Mouse (Mus musculus) macrophage (primary cell): ENCODE measurements around the gene Hbq1a. TPM values are rescaled to one million over a fixed set of nuclear protein-coding genes. Genes with fewer than 3 reads are reported as not detected.
"Not testable (repeated sequence)": the region's sequence is repeated elsewhere in the genome, so short reads cannot be mapped to it uniquely, and the experiment has no call there.

Source experiments
- H3K27ac ChIP-seq: fragments of 350-480 bp; formaldehyde crosslinking; 2 replicates; pipeline ENCODE4 v1.9.0; 2021
- H3K36me3 ChIP-seq: fragments of 350-480 bp; formaldehyde crosslinking; 2 replicates; pipeline ENCODE4 v1.9.0; 2021; ENCODE audit errors: inconsistent target
- H3K4me3 ChIP-seq: fragments of 350-480 bp; formaldehyde crosslinking; 2 replicates; pipeline ENCODE4 v1.9.0; 2021; ENCODE audit errors: inconsistent target
- H3K79me2 ChIP-seq: fragments of 350-480 bp; formaldehyde crosslinking; 2 replicates; pipeline ENCODE4 v1.9.0; 2021; ENCODE audit errors: inconsistent target
- WGBS: methylation state at CpG from one replicate; pipeline ENCODE4 v1.1.7; 2026; ENCODE audit warnings: inconsistent platforms; ENCODE audit not compliant: missing documents; 5-methylcytosine and 5-hydroxymethylcytosine counted together
- polyA plus RNA-seq: library from polyadenylated mRNA; stranded (reverse); fragments of 250-400 nt; gene quantifications from 3 replicates; pipeline ENCODE4 v1.2.4, GENCODE M21; 2018; ENCODE audit warnings: inconsistent platforms

The Hbq1a gene
- polyA plus RNA-seq, 1 experiment from 2014 or later, result not detected

DNA sequence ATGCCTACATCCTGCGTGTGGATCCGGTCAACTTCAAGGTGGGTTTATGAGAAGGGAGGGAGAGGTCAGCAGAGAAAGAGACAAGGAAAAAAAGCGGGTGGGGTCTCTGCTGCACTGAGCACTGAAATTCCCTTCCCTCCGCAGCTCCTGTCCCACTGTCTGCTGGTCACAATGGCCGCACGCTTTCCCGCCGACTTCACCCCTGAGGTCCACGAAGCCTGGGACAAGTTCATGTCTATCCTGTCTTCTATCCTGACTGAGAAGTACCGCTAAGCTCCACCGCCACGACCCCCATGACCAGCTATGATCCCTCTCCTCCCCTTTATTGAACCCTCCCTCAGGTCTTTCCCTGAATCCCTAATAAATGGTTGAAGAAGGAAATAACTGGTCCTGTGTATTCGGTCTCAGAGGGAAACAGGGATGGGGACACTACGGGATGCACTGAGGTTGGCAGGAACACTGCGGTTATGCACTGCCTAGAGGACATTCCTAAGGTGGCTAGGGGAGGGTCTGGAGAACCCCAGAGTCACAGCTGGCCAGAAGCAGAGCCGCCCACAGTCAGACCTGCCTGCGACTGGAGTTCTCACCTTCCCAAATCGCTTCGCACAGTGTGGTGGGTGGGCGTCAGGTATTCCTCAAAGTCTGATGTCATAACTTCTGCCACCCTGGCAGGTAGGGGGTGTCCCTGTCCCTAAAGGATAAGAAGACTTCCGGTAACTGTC is 22.0 kb upstream of the Hbq1a start:
- Histone ChIP-seq H3K36me3 (no peaks in the 10 kb centered on the region), H3K27ac (no peak overlapping the region), H3K79me2 (no peaks in the 10 kb centered on the region), H3K4me3 (no peak overlapping the region)
- WGBS, result 79% methylated on average over 21 of the region's 21 CpGs

DNA sequence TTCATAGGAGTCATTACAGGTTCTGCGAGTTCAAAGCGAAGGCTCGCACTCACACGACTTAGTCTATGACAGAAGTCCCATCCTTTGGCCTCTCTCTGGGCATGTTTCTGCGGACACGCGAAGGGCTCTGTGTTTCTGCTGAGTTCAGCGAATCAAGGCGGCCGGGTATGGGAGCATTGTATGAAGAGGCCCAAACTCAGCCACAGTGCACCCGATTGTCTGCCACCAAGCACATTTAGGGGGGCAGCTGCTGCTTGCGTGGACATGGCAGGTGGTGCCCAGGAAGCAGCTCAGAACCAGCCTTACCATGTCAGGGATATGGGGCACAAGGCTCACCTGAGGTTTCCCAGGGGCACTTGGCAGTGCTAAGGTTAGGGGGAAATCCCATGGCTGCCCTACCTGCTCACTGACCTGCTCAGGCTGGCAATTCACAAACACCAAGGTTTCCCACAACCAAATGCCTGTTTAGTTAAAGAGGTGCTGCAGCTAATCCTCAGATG is 21.4 kb upstream of the Hbq1a start:
- Histone ChIP-seq H3K4me3 (no peak overlapping the region), H3K36me3 (no peaks in the 10 kb centered on the region), H3K27ac (no peak overlapping the region), H3K79me2 (no peaks in the 10 kb centered on the region)
- 89% methylated on average over 12 of the region's 12 CpGs for WGBS

DNA sequence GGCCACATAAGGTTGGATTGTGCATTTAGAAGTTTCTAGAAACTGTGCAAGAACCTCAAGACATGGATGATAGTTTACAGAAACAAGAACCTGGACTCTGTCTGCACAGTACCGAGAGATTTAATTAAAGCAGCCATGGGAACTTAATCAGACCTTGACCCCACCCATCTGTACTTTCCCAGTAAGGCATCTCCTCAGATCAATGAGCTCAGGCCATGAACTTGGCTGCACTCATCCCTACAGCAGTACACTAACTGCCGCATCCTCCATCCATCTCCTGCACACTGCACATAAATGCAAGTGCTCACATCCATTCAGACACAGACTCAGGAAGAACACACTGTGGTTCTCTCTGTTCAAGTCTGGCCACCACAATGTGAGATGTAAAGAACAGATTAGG is 19.2 kb upstream of the Hbq1a start:
- Histone ChIP-seq H3K27ac (no peak overlapping the region), H3K79me2 (no peaks in the 10 kb centered on the region), H3K4me3 (no peak overlapping the region), H3K36me3 (no peaks in the 10 kb centered on the region)
- WGBS, result 97% methylated on average over 2 of the region's 2 CpGs

DNA sequence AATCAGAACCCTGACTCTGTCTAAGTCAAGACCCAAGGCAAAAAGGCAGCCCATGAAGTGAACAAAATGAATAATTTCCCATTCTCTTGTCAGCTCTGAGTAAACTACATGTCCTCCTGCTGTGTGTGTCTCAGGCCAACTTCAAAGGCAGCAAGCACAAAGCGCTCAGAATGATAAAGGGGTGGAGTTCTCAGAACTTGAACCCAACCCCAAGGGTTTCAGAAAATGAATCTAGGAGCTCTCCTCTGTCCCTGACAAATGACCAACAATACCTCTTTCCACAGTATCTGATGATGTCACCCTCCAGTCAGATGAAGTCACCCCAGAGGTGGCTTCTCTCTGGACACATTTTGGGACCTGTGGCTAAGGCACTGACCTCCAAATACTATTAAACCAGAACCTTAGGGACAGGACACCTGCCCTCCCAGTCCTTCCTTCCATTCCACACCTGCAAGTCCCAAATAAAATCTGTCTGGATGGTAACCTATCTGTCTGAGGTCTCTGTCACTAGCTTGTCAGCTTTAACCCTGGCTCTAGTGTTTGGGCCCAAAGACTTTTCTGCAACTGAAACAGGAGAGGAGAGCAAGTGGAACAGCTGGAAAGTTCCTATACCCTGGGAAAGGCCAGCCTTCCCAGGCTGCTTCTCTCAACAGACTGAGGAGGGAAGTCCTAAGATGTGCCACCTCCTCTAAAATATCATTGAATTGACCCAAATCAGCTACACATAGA is 18.3 kb upstream of the Hbq1a start:
- no peak overlapping the region for H3K27ac ChIP-seq
- H3K79me2 ChIP-seq, result no peaks in the 10 kb centered on the region
- no peak overlapping the region for H3K4me3 ChIP-seq
- 100% methylated on average over 1 of the region's 1 CpGs for WGBS
- no peaks in the 10 kb centered on the region for H3K36me3 ChIP-seq

DNA sequence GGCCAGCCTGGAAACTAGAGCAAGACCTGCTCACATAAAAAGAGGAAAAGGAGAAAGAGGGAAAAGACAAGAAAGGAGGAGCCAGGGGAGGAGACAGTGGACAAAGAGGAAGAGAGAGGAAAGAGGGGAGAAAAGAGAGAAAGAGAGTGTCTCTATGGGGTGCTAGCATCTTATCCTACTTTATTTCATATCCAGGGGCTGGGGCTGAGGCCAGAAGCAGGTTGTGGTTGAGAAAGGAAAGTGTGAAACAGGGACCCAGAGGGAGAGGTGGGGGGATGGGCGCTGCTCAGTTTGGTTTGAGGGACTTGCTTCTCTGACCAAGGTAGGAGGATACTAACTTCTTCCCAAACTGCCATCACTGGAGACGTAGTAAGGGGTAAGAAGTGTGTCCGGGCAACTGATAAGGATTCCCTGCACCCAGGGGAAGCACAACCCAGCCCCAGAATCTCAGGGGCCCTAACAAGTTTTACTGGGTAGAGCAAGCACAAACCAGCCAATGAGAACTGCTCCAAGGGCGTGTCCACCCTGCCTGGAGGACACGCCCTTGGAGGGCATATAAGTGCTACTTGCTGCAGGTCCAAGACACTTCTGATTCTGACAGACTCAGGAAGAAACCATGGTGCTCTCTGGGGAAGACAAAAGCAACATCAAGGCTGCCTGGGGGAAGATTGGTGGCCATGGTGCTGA is 16.6 kb upstream of the Hbq1a start, which contains the start of gene Hba-a1:
Gene Hba-a1 (plus strand): TSS at position 421 of the 687 bp plus-strand sequence.
- not testable (repeated sequence) for H3K36me3 ChIP-seq, H3K79me2 ChIP-seq, H3K4me3 ChIP-seq, H3K27ac ChIP-seq
- no CpG with 5 or more reads among the region's 5 CpGs for WGBS

DNA sequence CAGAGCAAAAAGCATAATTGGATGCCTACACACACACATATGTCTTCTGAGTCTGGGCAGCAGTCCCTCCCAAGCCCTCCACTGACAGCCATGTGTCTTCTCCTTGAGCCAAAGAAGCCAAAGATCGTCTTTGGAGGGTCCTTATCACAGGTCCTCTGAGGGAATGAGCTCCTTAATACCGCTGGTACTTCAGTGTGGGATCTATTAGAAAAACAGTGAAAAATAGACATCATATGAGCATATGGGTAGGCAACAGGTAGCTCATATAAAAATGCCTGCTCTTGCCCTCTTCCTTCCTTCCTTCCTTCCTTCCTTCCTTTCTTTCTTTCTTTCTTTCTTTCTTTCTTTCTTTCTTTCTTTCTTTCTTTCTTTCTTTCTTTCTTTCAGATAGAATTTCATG is 15.3 kb upstream of the Hbq1a start:
- H3K79me2 ChIP-seq, H3K36me3 ChIP-seq, H3K4me3 ChIP-seq, H3K27ac ChIP-seq: not testable (repeated sequence)
- 66% methylated on average over 2 of the region's 2 CpGs for WGBS

DNA sequence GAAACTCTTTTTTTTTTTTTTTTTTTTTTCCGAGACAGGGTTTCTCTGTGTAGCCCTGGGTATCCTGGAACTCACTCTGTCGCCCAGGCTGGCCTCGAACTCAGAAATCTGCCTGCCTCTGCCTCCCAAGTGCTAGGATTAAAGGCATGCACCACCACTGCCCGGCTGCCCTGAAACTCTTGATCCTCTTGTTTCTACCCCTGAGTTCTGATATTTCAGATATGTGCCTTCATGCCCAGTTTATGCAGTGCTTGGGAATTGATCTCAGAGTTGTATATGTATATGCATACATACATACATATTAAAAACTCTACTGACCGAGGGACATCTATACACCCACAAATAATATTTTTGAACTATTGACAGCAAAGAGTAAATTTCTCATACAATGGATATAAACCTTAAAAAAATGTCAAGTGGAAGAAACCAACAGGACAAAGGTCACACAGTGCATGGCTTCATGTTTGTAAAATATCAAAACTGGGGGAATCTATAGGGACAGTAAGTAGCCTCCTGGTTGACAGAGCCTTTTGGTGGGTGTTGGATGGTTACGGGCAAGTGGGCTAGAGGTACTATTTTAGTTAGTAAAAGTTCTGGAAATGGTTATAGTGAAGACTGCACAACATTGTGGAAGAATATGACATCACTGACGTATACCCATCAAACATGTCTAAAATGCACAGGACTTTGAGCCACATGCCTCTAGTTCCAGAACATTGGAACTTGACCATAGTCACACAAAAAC is 14.7 kb upstream of the Hbq1a start:
- Histone ChIP-seq H3K4me3 (no peak overlapping the region), H3K27ac (no peak overlapping the region), H3K79me2 (no peaks in the 10 kb centered on the region), H3K36me3 (no peaks in the 10 kb centered on the region)
- WGBS, result 87% methylated on average over 6 of the region's 7 CpGs

DNA sequence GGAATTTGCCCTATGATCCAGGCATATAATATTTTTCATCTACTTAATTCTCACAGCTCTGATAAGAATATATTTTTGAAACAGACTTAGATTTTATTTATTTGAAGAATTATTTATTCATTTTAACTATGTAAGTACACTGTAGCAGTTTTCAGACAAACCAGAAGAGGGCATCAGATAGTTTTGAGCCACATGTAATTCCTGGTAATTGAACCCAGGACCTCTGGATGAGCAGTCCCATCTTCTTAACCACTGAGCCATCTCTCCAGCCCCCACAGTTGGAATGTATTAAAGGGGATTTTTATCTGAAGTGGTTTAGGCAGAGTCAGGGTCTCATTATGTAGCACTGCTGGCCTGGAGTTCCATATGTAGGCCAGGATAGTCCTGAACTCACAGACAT is 14.0 kb upstream of the Hbq1a start:
- H3K79me2 ChIP-seq, H3K36me3 ChIP-seq, H3K27ac ChIP-seq, H3K4me3 ChIP-seq: not testable (repeated sequence)

DNA sequence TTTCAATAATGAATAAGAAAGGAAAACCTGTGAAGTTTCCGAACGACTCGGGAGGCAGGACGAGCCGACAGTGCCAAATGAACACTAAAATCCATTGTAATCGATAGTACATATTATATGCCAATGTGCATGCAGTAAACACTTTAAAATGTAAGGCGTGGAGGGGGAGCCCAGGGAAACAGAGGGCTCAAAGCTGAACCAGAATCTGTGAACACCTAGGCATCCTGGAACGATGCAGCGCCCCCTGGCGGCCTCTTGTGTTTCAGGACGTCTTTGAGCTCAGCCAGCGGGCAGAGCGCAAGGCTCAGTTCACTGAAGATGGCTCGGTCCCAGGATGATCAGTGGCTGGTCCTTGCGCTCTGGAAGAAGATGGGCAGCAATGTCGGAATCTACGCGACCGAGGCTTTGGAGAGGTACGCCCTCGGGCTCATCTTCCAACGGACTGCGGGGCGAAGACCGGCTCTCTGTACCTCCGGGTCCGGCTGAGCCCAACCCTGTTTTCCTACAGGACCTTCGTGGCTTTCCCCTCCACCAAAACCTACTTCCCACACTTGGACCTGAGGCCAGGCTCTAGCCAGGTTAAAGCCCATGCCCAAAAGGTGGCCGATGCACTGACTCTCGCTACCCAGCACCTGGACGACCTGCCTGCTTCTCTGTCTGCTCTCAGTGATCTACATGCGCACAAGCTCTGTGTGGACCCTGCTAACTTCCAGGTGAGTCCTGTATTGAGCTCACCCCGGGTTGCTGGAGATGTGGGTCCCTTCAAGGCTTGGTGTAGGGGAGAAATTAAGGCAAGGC is 13.0 kb upstream of the Hbq1a start, which contains the start of gene Hbq1b:
Gene Hbq1b (plus strand): TSS at position 271 of the 798 bp plus-strand sequence.
- H3K27ac ChIP-seq, H3K36me3 ChIP-seq, H3K4me3 ChIP-seq, H3K79me2 ChIP-seq: not testable (repeated sequence)
- 20% methylated on average over 29 of the region's 33 CpGs for WGBS

DNA sequence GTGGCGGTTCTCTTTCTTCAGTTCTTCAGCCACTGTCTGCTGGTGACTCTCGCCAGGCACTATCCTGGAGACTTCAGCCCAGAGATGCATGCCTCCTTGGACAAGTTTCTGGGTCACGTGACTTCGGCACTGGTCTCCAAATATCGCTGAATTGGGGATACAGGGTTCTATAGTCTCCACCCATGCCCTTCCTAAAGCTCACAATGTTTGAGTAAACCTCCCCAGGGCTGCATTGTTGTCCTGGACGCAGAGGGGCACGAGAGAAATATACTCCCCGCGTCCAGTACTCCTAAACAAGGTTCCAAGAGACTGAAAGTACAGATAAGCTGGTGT is 12.4 kb upstream of the Hbq1a start:
- Histone ChIP-seq H3K79me2 (no peaks in the 10 kb centered on the region), H3K4me3 (no peak overlapping the region), H3K27ac (no peak overlapping the region), H3K36me3 (no peaks in the 10 kb centered on the region)
- WGBS, result 74% methylated on average over 9 of the region's 9 CpGs

DNA sequence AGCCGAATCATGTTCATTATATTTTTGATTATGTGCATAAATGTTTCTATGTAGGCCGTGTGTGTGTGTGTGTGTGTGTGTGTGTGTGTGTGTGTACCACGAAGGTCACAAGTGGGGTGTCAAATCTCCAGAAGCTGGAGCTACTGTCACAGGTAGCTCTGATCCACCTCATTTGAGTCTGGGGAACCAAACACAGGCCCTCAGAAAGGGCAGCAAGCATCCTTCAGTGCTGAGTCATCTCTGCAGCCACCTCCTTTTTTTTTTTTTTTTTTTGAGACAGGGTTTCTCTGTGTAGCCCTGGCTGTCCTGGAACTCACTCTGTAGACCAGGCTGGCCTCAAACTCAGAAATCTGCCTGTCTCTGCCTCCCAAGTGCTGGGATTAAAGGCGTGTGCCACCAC is 7.0 kb upstream of the Hbq1a start:
- H3K27ac ChIP-seq, H3K36me3 ChIP-seq, H3K79me2 ChIP-seq, H3K4me3 ChIP-seq: not testable (repeated sequence)
- WGBS, result 90% methylated on average over 3 of the region's 4 CpGs

DNA sequence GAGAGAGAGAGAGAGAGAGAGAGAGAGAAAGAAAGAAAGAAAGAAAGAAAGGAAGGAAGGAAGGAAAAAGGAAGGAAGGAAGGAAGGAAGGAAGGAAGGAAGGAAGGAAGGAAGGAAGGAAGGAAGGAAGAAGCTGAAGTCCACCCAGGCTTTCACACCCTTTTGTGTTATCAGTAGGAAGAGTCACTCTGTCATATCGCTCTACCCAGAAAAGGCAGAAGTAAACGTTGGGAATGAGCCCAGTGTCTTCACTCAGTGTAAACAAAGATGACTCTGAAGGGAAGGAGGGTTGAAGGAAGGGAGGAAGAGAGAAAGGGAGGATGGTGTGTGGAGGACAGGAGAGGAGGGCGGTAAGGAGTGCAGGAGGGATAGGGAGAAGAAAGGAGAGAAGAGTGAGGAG is 6.4 kb upstream of the Hbq1a start:
- H3K79me2 ChIP-seq, H3K27ac ChIP-seq, H3K36me3 ChIP-seq, H3K4me3 ChIP-seq: not testable (repeated sequence)
- 60% methylated on average over 3 of the region's 3 CpGs for WGBS

DNA sequence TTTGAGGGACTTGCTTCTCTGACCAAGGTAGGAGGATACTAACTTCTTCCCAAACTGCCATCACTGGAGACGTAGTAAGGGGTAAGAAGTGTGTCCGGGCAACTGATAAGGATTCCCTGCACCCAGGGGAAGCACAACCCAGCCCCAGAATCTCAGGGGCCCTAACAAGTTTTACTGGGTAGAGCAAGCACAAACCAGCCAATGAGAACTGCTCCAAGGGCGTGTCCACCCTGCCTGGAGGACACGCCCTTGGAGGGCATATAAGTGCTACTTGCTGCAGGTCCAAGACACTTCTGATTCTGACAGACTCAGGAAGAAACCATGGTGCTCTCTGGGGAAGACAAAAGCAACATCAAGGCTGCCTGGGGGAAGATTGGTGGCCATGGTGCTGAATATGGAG is 3.7 kb upstream of the Hbq1a start, which contains the start of gene Hba-a2:
Gene Hba-a2 (plus strand): TSS at position 287 of the 400 bp plus-strand sequence.
- H3K27ac ChIP-seq, H3K4me3 ChIP-seq, H3K79me2 ChIP-seq, H3K36me3 ChIP-seq: not testable (repeated sequence)
- WGBS, result no CpG with 5 or more reads among the region's 4 CpGs

DNA sequence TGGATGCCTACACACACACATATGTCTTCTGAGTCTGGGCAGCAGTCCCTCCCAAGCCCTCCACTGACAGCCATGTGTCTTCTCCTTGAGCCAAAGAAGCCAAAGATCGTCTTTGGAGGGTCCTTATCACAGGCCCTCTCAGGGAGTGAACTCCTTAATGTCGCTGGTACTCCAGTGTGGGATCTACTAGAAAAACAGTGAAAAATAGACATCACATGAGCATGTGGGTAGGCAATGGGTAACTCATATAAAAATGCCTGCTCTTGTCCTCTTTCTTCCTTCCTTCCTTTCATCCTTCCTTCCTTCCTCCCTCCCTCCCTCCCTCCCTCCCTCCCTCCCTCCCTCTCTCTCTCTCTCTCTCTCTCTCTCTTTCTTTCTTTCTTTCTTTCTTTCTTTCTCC is 2.5 kb upstream of the Hbq1a start:
- H3K27ac ChIP-seq, H3K79me2 ChIP-seq, H3K36me3 ChIP-seq, H3K4me3 ChIP-seq: not testable (repeated sequence)
- WGBS, result 71% methylated on average over 1 of the region's 2 CpGs
